Mouse (Mus musculus) lung, embryonic 16.5 days (tissue): ENCODE data around the gene Casp7. TPM values are rescaled to one million over a fixed set of nuclear protein-coding genes. Genes with fewer than 3 reads are reported as not detected.
"Not testable (repeated sequence)": the region's sequence is repeated elsewhere in the genome, so short reads cannot be mapped to it uniquely, and the experiment has no call there.

ENCODE experiments used
- ATAC-seq: fragments of 200-750 bp; cut with Nextera tagmentation; 2 replicates; pipeline ENCODE4 v1.8.0; 2017; ENCODE audit warnings: low read depth, mild to moderate bottlenecking, moderate library complexity
- H3K27ac ChIP-seq: fragments of 300-500 bp; sonication (generic); 2 replicates; pipeline ENCODE4 v1.5.1; 2014; ENCODE audit warnings: mild to moderate bottlenecking, control low read depth, low read length
- H3K27me3 ChIP-seq: fragments of 300-500 bp; sonication (generic); 2 replicates; pipeline ENCODE4 v1.6.1; 2014; ENCODE audit warnings: low read depth, low read length, mixed read lengths; ENCODE audit not compliant: control insufficient read depth, insufficient read depth
- H3K36me3 ChIP-seq: fragments of 300-500 bp; sonication (generic); 2 replicates; pipeline ENCODE4 v1.6.1; 2014; ENCODE audit warnings: low read length; ENCODE audit not compliant: control insufficient read depth, insufficient read depth
- H3K4me1 ChIP-seq: fragments of 300-500 bp; sonication (generic); replicated peaks from 2 replicates; pipeline ENCODE4 v1.6.1; 2014; ENCODE audit warnings: low read length, mixed read lengths; ENCODE audit not compliant: control insufficient read depth, insufficient read depth
- H3K4me2 ChIP-seq: fragments of 300-500 bp; sonication (generic); 2 replicates; pipeline ENCODE4 v1.6.1; 2014; ENCODE audit warnings: low read depth, low read length, control low read depth
- H3K4me3 ChIP-seq: fragments of 300-500 bp; sonication (generic); 2 replicates; pipeline ENCODE4 v1.5.1; 2014; ENCODE audit warnings: mild to moderate bottlenecking, low read length, control low read depth
- H3K9ac ChIP-seq: fragments of 300-500 bp; sonication (generic); 2 replicates; pipeline ENCODE4 v1.6.1; 2014; ENCODE audit warnings: low read length, control low read depth
- H3K9me3 ChIP-seq: fragments of 300-500 bp; sonication (generic); 2 replicates; pipeline ENCODE4 v1.6.1; 2016; ENCODE audit warnings: low read length; ENCODE audit not compliant: control insufficient read depth
- WGBS: fragments of 180-500 bp; shearing (Covaris S2); extraction: QIAGEN DNeasy Blood & Tissue Kit; methylation state at CpG from one replicate; pipeline ENCODE4 v1.1.7; 2014; 5-methylcytosine and 5-hydroxymethylcytosine counted together
- polyA plus RNA-seq: library from polyadenylated mRNA; unstranded; fragments of >200 nt; fragmentation: Nextera tagmentation; extraction: Ambion mirVana; gene quantifications from 2 replicates; pipeline ENCODE4 v1.2.1, GENCODE M21; 2015

The Casp7 gene
- 34.3 and 35.0 TPM in 2 replicates for polyA plus RNA-seq

GRCm38 (mm10) chr19:56396669-56397621 is at the start of gene Casp7:
Gene Casp7 (plus strand): TSS chr19:56397129.
- Histone ChIP-seq H3K9ac (peak within 1 kb of the TSS; percentile 90), H3K9me3 (no peaks in the 10 kb centered on the region; the same call in 1 of the 2 replicates), H3K27me3 (peaks cover 2% of the 10 kb centered on the region; the same call in 1 of the 2 replicates), H3K36me3 (no peaks in the 10 kb centered on the region), H3K27ac (peak within 1 kb of the TSS; percentile 95), H3K4me2 (peak within 1 kb of the TSS; percentile 93), H3K4me1 (peaks cover 18% of the 10 kb centered on the region), H3K4me3 (peak within 1 kb of the TSS; percentile 76)
- under 1% methylated on average over 78 of the region's 78 CpGs for WGBS
- ATAC-seq = peak; percentile 73

- H3K4me1 ChIP-seq = peaks cover 3% of the 10 kb centered on the region
- H3K9me3 ChIP-seq = peaks cover 2% of the 10 kb centered on the region; the same call in 1 of the 2 replicates
- H3K4me3 ChIP-seq = no peak overlapping the region
- H3K9ac ChIP-seq = no peak overlapping the region
- no peak overlapping the region for H3K4me2 ChIP-seq
- 22% methylated on average over 6 of the region's 6 CpGs for WGBS
- no peaks in the 10 kb centered on the region for H3K36me3 ChIP-seq
- peak; percentile 59 for ATAC-seq
- no peak overlapping the region for H3K27ac ChIP-seq
- no peaks in the 10 kb centered on the region for H3K27me3 ChIP-seq
Measured at GRCm38 (mm10) chr19:56349295-56349694, 47.6 kb upstream of the Casp7 start.

- no peaks in the 10 kb centered on the region for H3K27me3 ChIP-seq
- H3K36me3 ChIP-seq = no peaks in the 10 kb centered on the region
- H3K9ac ChIP-seq = no peak overlapping the region
- no peak overlapping the region for H3K4me3 ChIP-seq
- H3K4me1 ChIP-seq = peaks cover 7% of the 10 kb centered on the region
- ATAC-seq = no peak
- no peak overlapping the region for H3K27ac ChIP-seq
- peaks cover 2% of the 10 kb centered on the region; the same call in 1 of the 2 replicates for H3K9me3 ChIP-seq
- H3K4me2 ChIP-seq = no peak overlapping the region
- 78% methylated on average over 10 of the region's 10 CpGs for WGBS
Measured at GRCm38 (mm10) chr19:56353689-56354088, 43.2 kb upstream of the Casp7 start.

GRCm38 (mm10) chr19:56355201-56355600 is 41.7 kb upstream of the Casp7 start:
- Histone ChIP-seq H3K4me3 (no peak overlapping the region), H3K9ac (no peak overlapping the region), H3K9me3 (peaks cover 2% of the 10 kb centered on the region; the same call in 1 of the 2 replicates), H3K36me3 (no peaks in the 10 kb centered on the region), H3K27ac (no peak overlapping the region), H3K4me1 (peaks cover 4% of the 10 kb centered on the region; the same call in 1 of the 2 replicates), H3K27me3 (no peaks in the 10 kb centered on the region), H3K4me2 (no peak overlapping the region)
- ATAC-seq = no peak
- 76% methylated on average over 12 of the region's 12 CpGs for WGBS

GRCm38 (mm10) chr19:56356480-56357373 is 40.2 kb upstream of the Casp7 start:
- Histone ChIP-seq H3K9ac (no peak overlapping the region), H3K27me3 (no peaks in the 10 kb centered on the region), H3K36me3 (no peaks in the 10 kb centered on the region), H3K27ac (no peak overlapping the region), H3K9me3 (peaks cover 2% of the 10 kb centered on the region; the same call in 1 of the 2 replicates), H3K4me3 (peak overlapping the region; percentile 9), H3K4me2 (peak overlapping the region; percentile 16), H3K4me1 (peaks cover 4% of the 10 kb centered on the region; the same call in 1 of the 2 replicates)
- 20% methylated on average over 17 of the region's 17 CpGs for WGBS
- ATAC-seq = peak; percentile 56

- H3K27me3 ChIP-seq, ATAC-seq, H3K36me3 ChIP-seq, H3K9ac ChIP-seq, H3K4me2 ChIP-seq, H3K4me1 ChIP-seq, H3K9me3 ChIP-seq, H3K27ac ChIP-seq, H3K4me3 ChIP-seq: not testable (repeated sequence)
- 43% methylated on average over 2 of the region's 2 CpGs for WGBS
Measured at GRCm38 (mm10) chr19:56357374-56357708, 39.6 kb upstream of the Casp7 start.

GRCm38 (mm10) chr19:56358890-56359289 is 38.0 kb upstream of the Casp7 start:
- Histone ChIP-seq H3K4me1 (peaks cover 4% of the 10 kb centered on the region; the same call in 1 of the 2 replicates), H3K4me2 (no peak overlapping the region), H3K9ac (no peak overlapping the region), H3K27me3 (no peaks in the 10 kb centered on the region), H3K27ac (no peak overlapping the region), H3K36me3 (no peaks in the 10 kb centered on the region), H3K4me3 (no peak overlapping the region), H3K9me3 (no peaks in the 10 kb centered on the region)
- no peak for ATAC-seq
- WGBS = 58% methylated on average over 2 of the region's 2 CpGs

GRCm38 (mm10) chr19:56363721-56364460 is 33.0 kb upstream of the Casp7 start:
- Histone ChIP-seq H3K9ac (no peak overlapping the region), H3K27ac (peak overlapping the region; percentile 41; the same call in 1 of the 2 replicates), H3K4me1 (peaks cover 16% of the 10 kb centered on the region), H3K4me2 (0 out of 2 replicates have a peak overlapping the region, but pooled peaks have one; percentile 10), H3K36me3 (no peaks in the 10 kb centered on the region), H3K4me3 (no peak overlapping the region), H3K27me3 (no peaks in the 10 kb centered on the region), H3K9me3 (no peaks in the 10 kb centered on the region)
- WGBS = 36% methylated on average over 15 of the region's 15 CpGs
- peak; percentile 69 for ATAC-seq
